Mouse (Mus musculus): ENCODE results near the gene Gm10203.

Gm10203 gene

GRCm38 (mm10) chr6:149179064-149179463, 49.1 kb downstream of the Gm10203 start:
- no peak for DNase-seq (ENCODE audit: inconsistent ontology term)

All from Muller cell, postnatal 12 days (primary cell).